Mouse (Mus musculus): ENCODE measurements around the gene Ifnl3. TPM values are rescaled to one million over a fixed set of nuclear protein-coding genes. Genes with fewer than 3 reads are reported as not detected.

Ifnl3 gene
- polyA plus RNA-seq, 1 experiment from 2014 or later, result not detected

- WGBS, result 93% methylated on average over 6 of the region's 6 CpGs
- Histone ChIP-seq H3K27ac (no peak overlapping the region), H3K36me3 (peaks cover 5% of the 10 kb centered on the region), H3K4me3 (no peak overlapping the region), H3K9me3 (peaks cover 12% of the 10 kb centered on the region; the same call in 1 of the 2 replicates), H3K4me1 (replicated peaks) (peaks cover 8% of the 10 kb centered on the region; the same call in 1 of the 2 replicates), H3K27me3 (ENCODE audit: insufficient read depth, poor library complexity, severe bottlenecking) (peaks cover 2% of the 10 kb centered on the region)
- DNase-seq (ENCODE audit: low spot score), result no peak
Observed at GRCm38 (mm10) chr7:28553076-28553475, 30.4 kb downstream of the Ifnl3 start.

- no peak overlapping the region for H3K27ac ChIP-seq
- peaks cover 23% of the 10 kb centered on the region for H3K4me1 ChIP-seq (replicated peaks)
- no peak for DNase-seq (ENCODE audit: low spot score)
- no peak overlapping the region for H3K4me3 ChIP-seq
- peaks cover 33% of the 10 kb centered on the region for H3K36me3 ChIP-seq
- H3K9me3 ChIP-seq, result peaks cover 12% of the 10 kb centered on the region; the same call in 1 of the 2 replicates
- 36% methylated on average over 5 of the region's 5 CpGs for whole genome bisulfite sequencing
- H3K27me3 ChIP-seq (ENCODE audit: insufficient read depth, poor library complexity, severe bottlenecking), result no peaks in the 10 kb centered on the region
Observed at GRCm38 (mm10) chr7:28555939-28556535, 33.4 kb downstream of the Ifnl3 start.

GRCm38 (mm10) chr7:28557069-28557468 is 34.4 kb downstream of the Ifnl3 start:
- WGBS, result 75% methylated on average over 5 of the region's 5 CpGs
- no peaks in the 10 kb centered on the region for H3K27me3 ChIP-seq (ENCODE audit: insufficient read depth, poor library complexity, severe bottlenecking)
- H3K27ac ChIP-seq, result no peak overlapping the region
- peaks cover 41% of the 10 kb centered on the region for H3K36me3 ChIP-seq
- no peak overlapping the region for H3K4me3 ChIP-seq
- no peak for DNase-seq (ENCODE audit: low spot score)
- peaks cover 23% of the 10 kb centered on the region for H3K4me1 ChIP-seq (replicated peaks)
- H3K9me3 ChIP-seq, result peaks cover 12% of the 10 kb centered on the region; the same call in 1 of the 2 replicates

- H3K27me3 ChIP-seq (ENCODE audit: insufficient read depth, poor library complexity, severe bottlenecking), result no peaks in the 10 kb centered on the region
- DNase-seq (ENCODE audit: low spot score), result no peak
- 84% methylated on average over 6 of the region's 6 CpGs for WGBS
- 0 out of 2 replicates have a peak, but pooled peaks cover 6% of the 10 kb centered on the region for H3K9me3 ChIP-seq
- H3K4me1 ChIP-seq (replicated peaks), result peaks cover 23% of the 10 kb centered on the region
- H3K36me3 ChIP-seq, result peaks cover 47% of the 10 kb centered on the region
- 0 out of 2 replicates have a peak overlapping the region, but pooled peaks have one; percentile 6 for H3K27ac ChIP-seq
- no peak overlapping the region for H3K4me3 ChIP-seq
Observed at GRCm38 (mm10) chr7:28557708-28558107, 35.1 kb downstream of the Ifnl3 start.

- no peaks in the 10 kb centered on the region for H3K9me3 ChIP-seq
- no peak for DNase-seq (ENCODE audit: low spot score)
- 60% methylated on average over 4 of the region's 4 CpGs for WGBS
- H3K4me1 ChIP-seq (replicated peaks), result peaks cover 23% of the 10 kb centered on the region
- peaks cover 55% of the 10 kb centered on the region for H3K36me3 ChIP-seq
- no peaks in the 10 kb centered on the region for H3K27me3 ChIP-seq (ENCODE audit: insufficient read depth, poor library complexity, severe bottlenecking)
- H3K4me3 ChIP-seq, result no peak overlapping the region
- no peak overlapping the region for H3K27ac ChIP-seq
Observed at GRCm38 (mm10) chr7:28558486-28558885, 35.9 kb downstream of the Ifnl3 start.

GRCm38 (mm10) chr7:28560856-28561255 is 38.2 kb downstream of the Ifnl3 start:
- WGBS, result 93% methylated on average over 10 of the region's 10 CpGs
- Histone ChIP-seq H3K36me3 (peaks cover 79% of the 10 kb centered on the region), H3K4me3 (no peak overlapping the region), H3K27me3 (ENCODE audit: insufficient read depth, poor library complexity, severe bottlenecking) (no peaks in the 10 kb centered on the region), H3K9me3 (no peaks in the 10 kb centered on the region), H3K4me1 (replicated peaks) (peaks cover 22% of the 10 kb centered on the region), H3K27ac (no peak overlapping the region)
- DNase-seq (ENCODE audit: low spot score), result no peak

- H3K4me3 ChIP-seq, result no peak overlapping the region
- H3K9me3 ChIP-seq, result no peaks in the 10 kb centered on the region
- peaks cover 15% of the 10 kb centered on the region; the same call in 1 of the 2 replicates for H3K4me1 ChIP-seq (replicated peaks)
- no peaks in the 10 kb centered on the region for H3K27me3 ChIP-seq (ENCODE audit: insufficient read depth, poor library complexity, severe bottlenecking)
- H3K27ac ChIP-seq, result no peak overlapping the region
- peaks cover 90% of the 10 kb centered on the region for H3K36me3 ChIP-seq
- no peak for DNase-seq (ENCODE audit: low spot score)
- 86% methylated on average over 11 of the region's 11 CpGs for WGBS
Observed at GRCm38 (mm10) chr7:28561967-28562366, 39.3 kb downstream of the Ifnl3 start.

- Histone ChIP-seq H3K4me1 (replicated peaks) (peaks cover 15% of the 10 kb centered on the region; the same call in 1 of the 2 replicates), H3K9me3 (no peaks in the 10 kb centered on the region), H3K27me3 (ENCODE audit: insufficient read depth, poor library complexity, severe bottlenecking) (no peaks in the 10 kb centered on the region), H3K4me3 (no peak overlapping the region), H3K27ac (no peak overlapping the region), H3K36me3 (peaks cover 94% of the 10 kb centered on the region)
- WGBS, result 87% methylated on average over 13 of the region's 13 CpGs
- no peak for DNase-seq (ENCODE audit: low spot score)
Observed at GRCm38 (mm10) chr7:28562371-28562770, 39.7 kb downstream of the Ifnl3 start.

- Histone ChIP-seq H3K27me3 (ENCODE audit: insufficient read depth, poor library complexity, severe bottlenecking) (no peaks in the 10 kb centered on the region), H3K36me3 (peaks cover 96% of the 10 kb centered on the region), H3K27ac (no peak overlapping the region), H3K4me3 (no peak overlapping the region), H3K4me1 (replicated peaks) (peaks cover 15% of the 10 kb centered on the region; the same call in 1 of the 2 replicates), H3K9me3 (no peaks in the 10 kb centered on the region)
- 95% methylated on average over 13 of the region's 13 CpGs for WGBS
- DNase-seq (ENCODE audit: low spot score), result no peak
Observed at GRCm38 (mm10) chr7:28562951-28563350, 40.3 kb downstream of the Ifnl3 start.

- H3K36me3 ChIP-seq, result peaks cover 95% of the 10 kb centered on the region
- H3K4me3 ChIP-seq, result no peak overlapping the region
- no peak for DNase-seq (ENCODE audit: low spot score)
- no peaks in the 10 kb centered on the region for H3K27me3 ChIP-seq (ENCODE audit: insufficient read depth, poor library complexity, severe bottlenecking)
- no peak overlapping the region for H3K27ac ChIP-seq
- WGBS, result 83% methylated on average over 5 of the region's 5 CpGs
- H3K4me1 ChIP-seq (replicated peaks), result peaks cover 10% of the 10 kb centered on the region
- H3K9me3 ChIP-seq, result no peaks in the 10 kb centered on the region
Observed at GRCm38 (mm10) chr7:28565407-28565806, 42.8 kb downstream of the Ifnl3 start.

GRCm38 (mm10) chr7:28567539-28567938 is 44.9 kb downstream of the Ifnl3 start:
- no peak overlapping the region for H3K27ac ChIP-seq
- peaks cover 77% of the 10 kb centered on the region for H3K36me3 ChIP-seq
- H3K4me3 ChIP-seq, result no peak overlapping the region
- 91% methylated on average over 4 of the region's 4 CpGs for whole genome bisulfite sequencing
- no peaks in the 10 kb centered on the region for H3K27me3 ChIP-seq (ENCODE audit: insufficient read depth, poor library complexity, severe bottlenecking)
- H3K4me1 ChIP-seq (replicated peaks), result peaks cover 31% of the 10 kb centered on the region
- no peak for DNase-seq (ENCODE audit: low spot score)
- no peaks in the 10 kb centered on the region for H3K9me3 ChIP-seq

- H3K9me3 ChIP-seq, result no peaks in the 10 kb centered on the region
- no peak overlapping the region for H3K27ac ChIP-seq
- H3K4me3 ChIP-seq, result no peak overlapping the region
- H3K36me3 ChIP-seq, result peaks cover 70% of the 10 kb centered on the region
- no peaks in the 10 kb centered on the region for H3K27me3 ChIP-seq (ENCODE audit: insufficient read depth, poor library complexity, severe bottlenecking)
- H3K4me1 ChIP-seq (replicated peaks), result peaks cover 37% of the 10 kb centered on the region
- peak; percentile 59 for DNase-seq (ENCODE audit: low spot score)
Observed at GRCm38 (mm10) chr7:28568253-28568652, 45.6 kb downstream of the Ifnl3 start.

GRCm38 (mm10) chr7:28570291-28570981 is 47.8 kb downstream of the Ifnl3 start:
- 73% methylated on average over 12 of the region's 12 CpGs for WGBS

More at GRCm38 (mm10) chr7:28570291-28570981, 47.8 kb downstream of the Ifnl3 start:
- Histone ChIP-seq H3K9me3 (no peaks in the 10 kb centered on the region), H3K36me3 (peaks cover 57% of the 10 kb centered on the region), H3K4me3 (no peak overlapping the region), H3K4me1 (replicated peaks) (peaks cover 50% of the 10 kb centered on the region), H3K27ac (peak overlapping the region; percentile 66; the same call in 1 of the 2 replicates), H3K27me3 (ENCODE audit: insufficient read depth, poor library complexity, severe bottlenecking) (no peaks in the 10 kb centered on the region)
- DNase-seq (ENCODE audit: low spot score), result no peak

Data from hindbrain, embryonic 10.5 days (tissue).